8 mouse cellular contexts compared by ENCODE assay signal in the genomic region with DNA sequence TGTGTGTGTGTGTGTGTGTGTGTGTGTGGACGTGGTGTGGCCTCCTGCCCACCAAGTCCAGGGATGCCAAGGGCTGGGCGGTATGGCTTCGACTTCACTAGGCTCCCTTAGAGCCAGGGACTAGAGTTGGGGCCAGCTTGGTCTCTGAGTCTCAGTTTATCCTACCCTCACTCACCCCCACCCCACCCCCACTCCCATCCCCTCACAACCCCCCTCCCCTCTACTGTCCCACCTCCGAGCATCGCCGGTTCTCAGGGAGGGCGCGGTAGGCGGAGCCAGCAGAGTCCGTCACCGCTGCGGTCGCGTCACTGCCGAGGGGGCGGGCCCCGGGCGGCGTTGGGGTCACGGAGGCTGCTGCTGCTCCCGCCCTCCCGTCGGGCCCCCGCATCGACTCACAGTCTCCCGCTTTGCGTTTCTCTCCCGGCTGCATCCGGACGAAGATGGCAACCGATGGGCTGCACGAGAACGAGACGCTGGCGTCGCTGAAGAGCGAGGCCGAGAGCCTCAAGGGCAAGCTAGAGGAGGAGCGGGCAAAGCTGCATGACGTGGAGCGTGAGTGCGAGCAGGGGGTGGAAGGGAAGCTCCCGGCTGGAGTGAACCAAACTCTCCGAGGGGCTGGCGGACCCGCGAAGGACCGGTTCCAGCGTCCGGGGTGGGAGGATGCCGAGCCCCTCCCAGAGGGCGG. TPM values are rescaled to one million over a fixed set of nuclear protein-coding genes. Genes with fewer than 3 reads are reported as not detected.
DNase-seq lines count a peak whose midpoint lies in the region; ATAC-seq and TF ChIP-seq lines count a peak whose summit lies in the region.

No protein-coding gene starts in this region.

- intact Hi-C loops in heart, postnatal 10 days (cut with DNase I): loop anchor here (2.0 kb wide), 1 partner anchor 31 kb away; no protein-coding TSS in a partner anchor

- no peaks in the 10 kb centered on the region for H3K27me3 ChIP-seq in forebrain, embryonic 13.5 days
- H3K27me3 ChIP-seq in thymus, adult 2 months (ENCODE audit: control insufficient read depth, insufficient read depth, low read length): no peaks in the 10 kb centered on the region

- H3K9ac ChIP-seq in forebrain, embryonic 13.5 days: peak overlapping the region; percentile 82

- H3K36me3 ChIP-seq in forebrain, embryonic 13.5 days (ENCODE audit: poor library complexity, severe bottlenecking): no peaks in the 10 kb centered on the region
- no peaks in the 10 kb centered on the region for H3K36me3 ChIP-seq in thymus, adult 2 months (ENCODE audit: control insufficient read depth, insufficient read depth, low read length)

- H3K9me3 ChIP-seq in forebrain, embryonic 13.5 days (replicated peaks): no peaks in the 10 kb centered on the region

- no peak for TF ChIP-seq CTCF in lung, adult 2 months (IDR thresholded peaks at IDR 0.05; ENCODE audit: insufficient read depth, low read length)
- TF ChIP-seq CTCF in thymus, adult 2 months (IDR thresholded peaks at IDR 0.05; ENCODE audit: borderline replicate concordance, control insufficient read depth, extremely low read depth, insufficient read depth, low read length, poor library complexity): no peak

- no peak for TF ChIP-seq POLR2A in lung, adult 2 months (IDR thresholded peaks at IDR 0.05; ENCODE audit: borderline replicate concordance, extremely low read depth, low read depth, low read length)
- TF ChIP-seq POLR2A in thymus, adult 2 months (IDR thresholded peaks at IDR 0.05; ENCODE audit: control insufficient read depth, extremely low read depth, insufficient read depth, low read length, poor library complexity): no peak

- H3K4me1 ChIP-seq in brown adipose tissue, adult 24 weeks (ENCODE audit: control insufficient read depth, insufficient read depth, insufficient read length, low read length): peaks cover 3% of the 10 kb centered on the region; the same call in 1 of the 2 replicates
- H3K4me1 ChIP-seq in forebrain, embryonic 13.5 days: peaks cover 18% of the 10 kb centered on the region
- no peaks in the 10 kb centered on the region for H3K4me1 ChIP-seq in lung, adult 2 months (ENCODE audit: control insufficient read depth, insufficient read depth, low read length)
- peaks cover 11% of the 10 kb centered on the region for H3K4me1 ChIP-seq in thymus, adult 2 months (replicated peaks; ENCODE audit: control insufficient read depth, insufficient read depth, low read length)

- peak overlapping the region; percentile 77 for H3K4me3 ChIP-seq in brown adipose tissue, adult 24 weeks (ENCODE audit: insufficient read depth, low read depth, low read length)
- peak overlapping the region; percentile 77 for H3K4me3 ChIP-seq in forebrain, embryonic 13.5 days
- peak overlapping the region; percentile 61 for H3K4me3 ChIP-seq in lung, adult 2 months (replicated peaks; ENCODE audit: extremely low read depth, low read depth, low read length)
- peak overlapping the region; percentile 81 for H3K4me3 ChIP-seq in thymus, adult 2 months (ENCODE audit: control insufficient read depth, insufficient read depth, low read length)

- DNase-seq in CD8-positive naive resting alpha-beta T cell, adult 2 months (ENCODE audit: low read depth in 2 of 2, low spot score in 2 of 2): peak; percentile 59 to 76
- peak; percentile 86 to 89 for DNase-seq in heart, postnatal 10 days
- DNase-seq in layer of hippocampus, adult 18-20 months (ENCODE audit: low spot score in 2 of 2): peak; percentile 87 to 90
- DNase-seq in lung, adult 2 months: peak; percentile 76
- DNase-seq in thymus, adult 2 months: peak; percentile 84

- peak overlapping the region; percentile 83 for H3K4me2 ChIP-seq in forebrain, embryonic 13.5 days

- H3K27ac ChIP-seq in brown adipose tissue, adult 24 weeks (replicated peaks; ENCODE audit: low read depth, low read length): peak overlapping the region; percentile 66
- H3K27ac ChIP-seq in forebrain, embryonic 13.5 days: peak overlapping the region; percentile 71
- H3K27ac ChIP-seq in thymus, adult 2 months (ENCODE audit: control insufficient read depth, insufficient read depth, low read length): no peak overlapping the region

- under 1% methylated on average over 49 of the region's 52 CpGs for WGBS in forebrain, embryonic 13.5 days
- WGBS in lung, adult 2 months: 1% methylated on average over 50 of the region's 52 CpGs
- 3% methylated on average over 52 of the region's 52 CpGs for WGBS in thymus, adult 2 months

- peak; percentile 87 for ATAC-seq in forebrain, embryonic 13.5 days
- peak; percentile 49; the same call in 1 of the 2 replicates for ATAC-seq in neutrophil, adult 5-6 weeks (ENCODE audit: extremely low read depth, insufficient number of reproducible peaks, low FRiP score, poor library complexity, severe bottlenecking)

RNA-seq across cellular contexts. Expression of a gene that starts 7.9 kb away (rescaled TPM):
- 21.2 and 27.0 TPM in 2 replicates for polyA plus RNA-seq in brown adipose tissue, adult 24 weeks (2012; ENCODE audit: insufficient read depth, insufficient read length, missing spikeins)
- 36.2 and 37.9 TPM in 2 replicates for polyA plus RNA-seq in forebrain, embryonic 13.5 days (2015; fragmentation: Nextera tagmentation; extraction: Ambion mirVana)
- total RNA-seq in heart, postnatal 10 days (2021): 10 to 100 TPM; 32.8 to 33.3 TPM
- 100 to 1,000 TPM; 130 to 135 TPM for total RNA-seq in layer of hippocampus, adult 18-20 months (2021)
- 12.4 and 15.4 TPM in 2 replicates for polyA plus RNA-seq in lung, adult 2 months (2012; rRNA removed)
- 0.70 and 2.5 TPM in 2 replicates for total RNA-seq in neutrophil, adult 5-6 weeks (2017)
- 5.1 and 7.3 TPM in 2 replicates for polyA plus RNA-seq in thymus, adult 2 months (2012; rRNA removed)

RNA-seq across cellular contexts. Expression of a gene that starts 33.6 kb away (rescaled TPM):
- not detected in 2 replicates for polyA plus RNA-seq in brown adipose tissue, adult 24 weeks (2012; ENCODE audit: insufficient read depth, insufficient read length, missing spikeins)
- polyA plus RNA-seq in forebrain, embryonic 13.5 days (2015; fragmentation: Nextera tagmentation; extraction: Ambion mirVana): not detected in 2 replicates
- total RNA-seq in heart, postnatal 10 days (2021): not detected
- not detected for total RNA-seq in layer of hippocampus, adult 18-20 months (2021)
- polyA plus RNA-seq in lung, adult 2 months (2012; rRNA removed): 0.09 TPM in 1 of 2 replicates, not detected in the other
- not detected in 2 replicates for total RNA-seq in neutrophil, adult 5-6 weeks (2017)
- polyA plus RNA-seq in thymus, adult 2 months (2012; rRNA removed): not detected in 2 replicates
